ENCODE assay signal across 9 mouse cellular contexts in the genomic region with DNA sequence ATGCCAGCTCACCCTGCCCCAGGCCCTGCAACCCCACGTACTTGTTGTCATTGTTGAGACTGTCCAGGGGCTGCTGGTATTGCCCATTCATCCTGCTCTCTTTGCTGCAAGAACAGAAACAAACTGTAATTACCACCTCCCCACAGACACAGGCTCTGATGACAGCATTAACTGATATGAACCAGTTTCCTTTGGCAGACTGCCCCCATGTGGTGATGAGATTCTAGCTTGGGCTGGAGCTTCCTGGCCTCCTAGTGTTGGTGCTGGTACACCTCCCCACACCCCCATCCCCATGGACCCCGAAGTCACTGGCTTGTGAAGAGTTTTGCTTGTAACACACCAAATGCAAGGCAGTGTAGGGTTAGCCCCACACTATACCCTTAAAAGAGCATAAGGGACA. TPM values are rescaled to one million over a fixed set of nuclear protein-coding genes. Genes with fewer than 3 reads are reported as not detected.
DNase-seq lines count a peak whose midpoint lies in the region; ATAC-seq lines count a peak whose summit lies in the region.
"Had no signal": no experiment of that assay in that cellular context is flagged by ENCODE, and none has a peak within 500 bp of the region (broad histone marks: within the 10 kb centered on the region; RNA-seq: fewer than 3 reads in every experiment).

No protein-coding gene starts in this region.

- ATAC-seq in frontal cortex, adult (ENCODE audit: low TSS enrichment) = peak; percentile 66
- peak; percentile 55; the same call in 1 of the 2 replicates for ATAC-seq in monocyte, adult 5-6 weeks (replicated peaks; ENCODE audit: insufficient number of reproducible peaks, low FRiP score, low TSS enrichment, poor library complexity, severe bottlenecking)
- ATAC-seq in inflammation-experienced regulatory T-cells, adult 6 months = no peak

- no peak for DNase-seq in frontal cortex, postnatal 14 days (ENCODE audit: low spot score in 2 of 2)
- DNase-seq in right cerebral cortex, adult 18-20 months = peak; percentile 52
- no peak for DNase-seq in right cerebral cortex, postnatal 36 days (ENCODE audit: low spot score in 2 of 2)
- peak; percentile 70 for DNase-seq in heart, postnatal 4 days
- no peak for DNase-seq in embryo, embryonic 10 days (ENCODE audit: low spot score)

RNA-seq across cellular contexts. Expression of a gene that starts 19.1 kb away (rescaled TPM):
- total RNA-seq in heart, postnatal 4 days (2021) = 10 to 100 TPM; 65.6 to 69.4 TPM
- total RNA-seq in monocyte, adult 5-6 weeks (2017) = 40.7 to 65.8 TPM (median 44.4 TPM) in 3 replicates
- 10 to 100 TPM in 1 of 3 experiments, 1 to 10 TPM in 2; 6.9 to 14.7 (median 9.7) TPM for polyA plus RNA-seq in inflammation-experienced regulatory T-cells, adult 6 months (2017; shearing (Covaris generic))

RNA-seq across cellular contexts. Expression of a gene that starts 29.2 kb away (rescaled TPM):
- total RNA-seq in heart, postnatal 4 days (2021) = 1 to 10 TPM in 1 of 2 experiments, under 1 TPM in 1; 0.90 to 1.0 TPM
- total RNA-seq in monocyte, adult 5-6 weeks (2017) = 39.9 to 75.6 TPM (median 53.5 TPM) in 3 replicates
- polyA plus RNA-seq in inflammation-experienced regulatory T-cells, adult 6 months (2017; shearing (Covaris generic)) = 10 to 100 TPM; 38.1 to 64.0 (median 57.2) TPM

RNA-seq across cellular contexts. Expression of a gene that starts 51.6 kb away (rescaled TPM):
- under 1 TPM; 0.29 to 0.31 TPM for total RNA-seq in heart, postnatal 4 days (2021)
- not detected in 3 replicates for total RNA-seq in monocyte, adult 5-6 weeks (2017)
- polyA plus RNA-seq in inflammation-experienced regulatory T-cells, adult 6 months (2017; shearing (Covaris generic)) = not detected
- polyA plus RNA-seq: stomach, embryonic 14.5 days had no signal

Comparison
In these comparisons a context has a peak if more than half of its experiments do, and no peak if none do; other contexts are left out.
1. DNase-seq: peak in right cerebral cortex, adult 18-20 months (single experiment) and heart, postnatal 4 days (single experiment); none in frontal cortex, postnatal 14 days (0 of 2), right cerebral cortex, postnatal 36 days (0 of 2) and embryo, embryonic 10 days (single experiment).
2. RNA of a gene that starts 29.2 kb away (total RNA-seq): 39.9 to 75.6 TPM in monocyte, adult 5-6 weeks; 0.90 to 1.0 TPM in heart, postnatal 4 days; every median in the first group is over 10 times any median in the second.